Mouse (Mus musculus) liver, postnatal 0 days (tissue): Measurements from ENCODE around the gene Dnm2.

ENCODE experiments used
- CTCF ChIP-seq: sonication (generic); IDR thresholded peaks from 2 replicates; pipeline ENCODE4 v1.5.1; 2016; ENCODE audit warnings: antibody characterized with exemption, low read depth
- EP300 ChIP-seq: IDR thresholded peaks from 2 replicates; pipeline ENCODE4 v1.6.1; 2016; ENCODE audit warnings: antibody characterized with exemption, low read depth, mild to moderate bottlenecking

DNA sequence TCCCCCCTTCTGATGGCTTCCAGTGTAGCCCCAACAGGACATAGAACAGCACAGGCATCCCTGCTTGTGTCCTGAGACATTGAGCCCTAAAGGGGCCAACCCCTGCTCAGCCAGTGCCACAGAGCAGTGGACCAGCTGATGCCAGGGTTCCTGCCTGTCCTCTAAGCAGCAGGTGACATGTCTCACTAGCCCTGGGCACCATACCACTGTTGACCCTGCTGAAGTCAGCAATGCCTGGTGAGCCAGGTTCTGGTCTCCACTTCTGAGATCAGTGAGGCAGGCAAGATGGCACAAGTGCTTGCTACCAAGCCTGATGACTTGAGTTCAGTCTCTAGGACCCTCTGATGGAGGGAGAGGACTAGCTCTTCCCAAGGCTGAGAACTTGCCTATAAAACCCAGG, 81.1 kb downstream of the Dnm2 start:
- TF ChIP-seq CTCF (no peak), EP300 (no peak)
